Mouse (Mus musculus) left cerebral cortex, adult 2 months (tissue): ENCODE results near the gene Rpl14. TPM values are rescaled to one million over a fixed set of nuclear protein-coding genes. Genes with fewer than 3 reads are reported as not detected.
A peak's percentile ranks its signal among the peaks of the same experiment; 100 is the strongest.

ENCODE experiments used
- DNase-seq, 2 experiments: peaks; one replicate each; pipeline ENCODE4 v3.0.0; 2021 to 2022; ENCODE audit warnings: low spot score in 2 of 2, mixed read lengths in 1 of 2; ENCODE audit errors: extremely low spot score in 1 of 2
- H3K27ac ChIP-seq: fragments of 200-600 bp; 2 replicates; pipeline ENCODE4 v1.8.1; 2022
- H3K4me3 ChIP-seq: fragments of 200-600 bp; 2 replicates; pipeline ENCODE4 v1.8.1; 2022
- CTCF ChIP-seq: fragments of 200-600 bp; IDR thresholded peaks from 2 replicates; pipeline ENCODE4 v1.8.1; 2022; ENCODE audit warnings: antibody characterized with exemption, mild to moderate bottlenecking, moderate library complexity
- intact Hi-C: fragments of 180-260 bp; cut with DNase I; formaldehyde crosslinking; loops from one replicate; pipeline ENCODE4 v1.15.1; 2025
- total RNA-seq, 2 experiments: library from RNA; stranded (reverse); gene quantifications; 2 replicates each; pipeline ENCODE4 v1.2.3; 2021

The Rpl14 gene
- total RNA-seq, 2 experiments from 2014 or later: 268 to 280 TPM

DNA sequence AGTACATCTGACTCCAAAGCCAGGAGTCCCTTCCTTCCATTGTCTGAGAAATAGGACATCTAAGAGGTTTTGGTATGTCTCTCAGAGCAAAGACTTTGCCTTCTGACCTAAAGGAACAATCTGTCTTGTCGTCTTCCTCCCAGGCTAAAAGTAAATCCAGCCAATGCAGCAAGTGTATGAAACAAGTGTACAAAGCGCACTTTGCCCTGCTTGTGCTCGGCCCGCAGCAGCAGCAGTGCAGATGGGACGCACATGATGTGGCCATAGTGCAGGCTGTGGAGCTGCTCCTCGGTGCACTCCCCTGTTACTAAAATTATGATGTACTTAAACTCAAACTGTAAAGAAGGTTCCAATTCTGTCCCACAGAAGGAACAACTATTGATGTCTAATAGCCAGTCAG, 46.9 kb downstream of the Rpl14 start:
- no peak overlapping the region for H3K27ac ChIP-seq
- TF ChIP-seq CTCF: no peak
- no peak overlapping the region for H3K4me3 ChIP-seq
- intact Hi-C loops: no loop called here
- DNase-seq: no peak

DNA sequence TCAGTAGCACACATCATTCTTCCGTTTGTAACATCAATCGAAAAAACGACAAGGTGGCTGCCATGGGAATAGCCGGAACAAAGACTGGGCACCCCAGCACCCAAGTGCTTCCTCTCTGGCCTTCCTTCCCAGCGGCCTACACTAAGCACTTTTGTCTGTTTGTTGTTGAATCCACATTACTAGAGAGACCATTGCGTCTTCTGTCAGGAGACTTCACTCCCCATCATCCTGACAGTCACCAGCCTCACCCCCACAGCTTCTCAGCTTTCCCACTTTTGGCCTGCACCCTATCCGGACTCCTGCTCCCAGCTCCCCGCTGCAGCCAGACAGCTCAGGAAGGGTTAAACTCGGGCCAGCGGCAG, 48.1 kb downstream of the Rpl14 start:
- DNase-seq: no peak
- Histone ChIP-seq H3K4me3 (peak overlapping the region; percentile 36), H3K27ac (no peak overlapping the region; the same call in 1 of the 2 replicates)
- intact Hi-C loops: no loop called here
- TF ChIP-seq CTCF: no peak

DNA sequence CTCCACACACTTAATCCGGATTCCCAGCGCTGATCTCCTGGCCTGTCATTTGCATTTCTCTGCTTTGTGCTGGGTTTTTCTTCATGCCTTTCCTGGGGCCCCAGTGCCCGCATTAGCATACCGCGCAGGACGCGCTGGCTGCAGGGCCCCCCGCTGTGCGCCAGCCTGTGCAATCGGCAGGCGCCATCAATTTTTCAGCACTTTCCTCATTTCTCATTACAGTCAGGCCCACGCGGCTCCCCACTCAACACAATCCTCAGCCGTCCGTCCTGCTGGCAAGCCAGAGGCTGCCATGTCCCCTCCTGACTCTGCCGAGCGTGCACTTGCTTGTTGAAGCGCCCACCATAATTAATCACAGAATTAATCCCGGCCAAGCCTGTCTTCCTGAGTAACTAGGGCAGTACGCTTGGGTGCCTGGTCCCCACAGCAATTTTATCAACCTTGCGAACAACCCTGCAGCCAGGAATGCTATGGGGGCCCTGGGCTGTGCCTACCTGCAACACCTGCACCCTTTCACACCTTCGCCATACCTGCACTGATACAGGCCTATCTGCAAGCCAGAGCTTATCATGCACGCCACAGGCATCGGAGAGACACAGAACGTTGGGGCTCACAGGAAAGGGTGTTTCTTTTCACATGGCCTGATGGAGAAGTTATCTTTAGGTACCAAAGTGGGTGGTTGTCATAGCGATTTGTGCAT, 48.6 kb downstream of the Rpl14 start:
- DNase-seq: peak; percentile 40 to 63
- no peak for TF ChIP-seq CTCF
- intact Hi-C loops: no loop called here
- H3K27ac ChIP-seq: peak overlapping the region; percentile 57
- peak overlapping the region; percentile 36 for H3K4me3 ChIP-seq

DNA sequence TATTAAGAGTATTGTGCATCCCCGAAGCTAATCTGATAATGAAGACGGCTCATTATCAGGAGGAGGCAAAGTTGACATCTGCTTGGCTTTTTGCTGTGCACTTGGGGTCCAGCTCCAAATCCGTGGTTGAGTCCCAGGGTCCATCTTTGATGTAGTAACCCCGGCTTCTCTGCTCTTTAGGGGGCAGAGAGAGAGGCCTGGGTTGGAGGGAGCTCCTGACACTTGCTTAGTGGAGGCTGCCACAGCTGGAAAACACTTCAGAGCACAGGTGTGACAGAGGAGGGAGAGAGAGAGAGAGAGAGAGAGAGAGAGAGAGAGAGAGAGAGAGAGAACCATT, 49.1 kb downstream of the Rpl14 start:
- DNase-seq: no peak
- intact Hi-C loops: no loop called here
- Histone ChIP-seq H3K27ac (no peak overlapping the region), H3K4me3 (no peak overlapping the region)
- no peak for TF ChIP-seq CTCF

Other genes starting within 250 kb of the Rpl14 start
- 100 to 1,000 TPM; 159 to 176 TPM for gene Eif1b, start 79.2 kb upstream of the Rpl14 start, total RNA-seq
- gene Entpd3, start 31.6 kb upstream of the Rpl14 start, total RNA-seq: 1 to 10 TPM; 4.9 to 8.1 TPM